In the genomic region with DNA sequence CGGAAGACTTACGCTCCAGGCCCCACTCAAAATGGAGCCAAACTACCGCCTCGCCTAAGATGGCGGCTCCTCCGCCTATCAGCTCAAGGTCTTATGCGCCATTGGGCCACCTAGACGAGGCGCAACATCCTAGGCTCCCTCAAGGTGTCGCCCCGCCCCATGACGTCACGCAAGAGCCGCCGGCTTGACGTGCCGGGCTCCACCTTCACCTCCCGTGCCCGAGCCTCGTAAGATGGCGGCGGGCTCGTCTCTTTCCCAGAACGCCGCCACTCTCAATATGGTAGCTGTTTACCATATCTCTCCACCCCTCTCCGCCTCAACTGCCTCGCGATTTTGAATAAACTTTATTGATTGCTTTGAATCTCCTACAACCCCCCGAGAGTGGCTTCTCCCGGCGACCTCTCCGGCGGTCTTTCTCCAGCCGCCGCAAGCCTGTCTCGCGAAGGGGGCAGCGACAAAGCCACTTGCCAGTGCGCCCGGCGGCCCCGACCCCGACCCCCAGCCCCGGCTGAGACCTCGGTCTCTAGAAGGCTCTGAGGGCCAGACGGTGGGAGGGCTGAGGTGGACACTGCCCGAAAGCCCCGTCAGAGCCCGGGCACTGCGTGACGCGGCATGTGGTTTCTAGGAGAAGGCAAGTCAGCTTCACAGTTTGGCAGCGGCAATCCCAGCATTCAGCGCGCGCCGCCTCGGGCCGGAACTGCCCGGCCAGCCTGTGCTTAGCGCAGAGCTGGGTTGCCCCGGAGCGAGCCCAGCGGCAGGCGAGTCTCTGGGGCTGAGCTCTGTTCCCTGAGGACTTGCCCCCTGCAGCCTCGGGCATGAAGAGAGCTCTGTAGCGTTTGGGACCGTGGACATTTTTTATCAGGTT, we compare ENCODE assay signal across 8 mouse cellular contexts. TPM values are rescaled to one million over a fixed set of nuclear protein-coding genes. Genes with fewer than 3 reads are reported as not detected.
A peak's percentile ranks its signal among the peaks of the same experiment; 100 is the strongest.
DNase-seq lines count a peak whose midpoint lies in the region; ATAC-seq and TF ChIP-seq lines count a peak whose summit lies in the region.

A gene (plus strand): TSS at position 215 of the 865 bp plus-strand sequence.

- peak; percentile 65 for TF ChIP-seq EP300 in lung, postnatal 0 days (IDR thresholded peaks at IDR 0.05)

- peak; percentile 25 for TF ChIP-seq CTCF in lung, postnatal 0 days (IDR thresholded peaks at IDR 0.05)

- 0 out of 2 replicates have a peak, but pooled peaks cover 5% of the 10 kb centered on the region for H3K36me3 ChIP-seq in hindbrain, embryonic 10.5 days
- H3K36me3 ChIP-seq in lung, postnatal 0 days (ENCODE audit: insufficient read depth, low read length): no peaks in the 10 kb centered on the region

- H3K27me3 ChIP-seq in hindbrain, embryonic 10.5 days (ENCODE audit: insufficient read depth, poor library complexity, severe bottlenecking): peaks cover 9% of the 10 kb centered on the region; the same call in 1 of the 2 replicates
- H3K27me3 ChIP-seq in lung, postnatal 0 days (replicated peaks; ENCODE audit: insufficient read depth, low read length): no peaks in the 10 kb centered on the region

- H3K27ac ChIP-seq in hindbrain, embryonic 10.5 days: peak within 1 kb of the TSS; percentile 95
- H3K27ac ChIP-seq in lung, postnatal 0 days (ENCODE audit: low read length): peak within 1 kb of the TSS; percentile 98

- H3K9ac ChIP-seq in lung, postnatal 0 days (replicated peaks; ENCODE audit: low read depth): peak within 1 kb of the TSS; percentile 82

- peaks cover 4% of the 10 kb centered on the region; the same call in 1 of the 2 replicates for H3K4me1 ChIP-seq in hindbrain, embryonic 10.5 days (replicated peaks)
- no peaks in the 10 kb centered on the region for H3K4me1 ChIP-seq in lung, postnatal 0 days (ENCODE audit: insufficient read depth, low read depth, low read length)

- H3K4me3 ChIP-seq in hindbrain, embryonic 10.5 days: peak within 1 kb of the TSS; percentile 63
- peak within 1 kb of the TSS; percentile 46 for H3K4me3 ChIP-seq in lung, postnatal 0 days (ENCODE audit: low read depth, low read length)

- peak; percentile 95 for ATAC-seq in frontal cortex, adult (ENCODE audit: low TSS enrichment)
- ATAC-seq in lung, postnatal 0 days: peak; percentile 97

- DNase-seq in MN1 (ENCODE audit: low spot score): peak; percentile 94
- peak; percentile 95 for DNase-seq in cerebellum, adult 9-10 months
- peak; percentile 91 for DNase-seq in hindbrain, embryonic 10.5 days (ENCODE audit: low spot score)
- DNase-seq in layer of hippocampus, adult 9-11 months: peak; percentile 97
- peak; percentile 97 for DNase-seq in lung, postnatal 0 days (ENCODE audit: low spot score)
- DNase-seq in ovary, postnatal 14 days (ENCODE audit: low spot score): peak; percentile 85
- peak; percentile 97 for DNase-seq in thymus, postnatal 14 days

- H3K4me2 ChIP-seq in lung, postnatal 0 days (replicated peaks; ENCODE audit: low read depth, low read length): peak within 1 kb of the TSS; percentile 61

- WGBS in hindbrain, embryonic 10.5 days: 17% methylated on average over 68 of the region's 68 CpGs
- 21% methylated on average over 60 of the region's 68 CpGs for WGBS in lung, postnatal 0 days

- no peaks in the 10 kb centered on the region for H3K9me3 ChIP-seq in hindbrain, embryonic 10.5 days
- H3K9me3 ChIP-seq in lung, postnatal 0 days (ENCODE audit: low read length): no peaks in the 10 kb centered on the region

RNA-seq across cellular contexts. Expression of the gene that starts here (rescaled TPM):
- polyA plus RNA-seq in hindbrain, embryonic 10.5 days (2016; fragmentation: Nextera tagmentation; extraction: Ambion mirVana): 21.3 and 23.1 TPM in 2 replicates
- 9.5 and 11.5 TPM in 2 replicates for polyA plus RNA-seq in lung, postnatal 0 days (2015; fragmentation: Nextera tagmentation; extraction: Ambion mirVana)

Comparison
In these comparisons a context has a peak if more than half of its experiments do, and no peak if none do; other contexts are left out.
1. Peak in every context shown above with its lines: DNase-seq, ATAC-seq, H3K4me3 ChIP-seq and H3K27ac ChIP-seq.